Mouse (Mus musculus): ENCODE data around the gene Dock2.

The Dock2 gene

DNA sequence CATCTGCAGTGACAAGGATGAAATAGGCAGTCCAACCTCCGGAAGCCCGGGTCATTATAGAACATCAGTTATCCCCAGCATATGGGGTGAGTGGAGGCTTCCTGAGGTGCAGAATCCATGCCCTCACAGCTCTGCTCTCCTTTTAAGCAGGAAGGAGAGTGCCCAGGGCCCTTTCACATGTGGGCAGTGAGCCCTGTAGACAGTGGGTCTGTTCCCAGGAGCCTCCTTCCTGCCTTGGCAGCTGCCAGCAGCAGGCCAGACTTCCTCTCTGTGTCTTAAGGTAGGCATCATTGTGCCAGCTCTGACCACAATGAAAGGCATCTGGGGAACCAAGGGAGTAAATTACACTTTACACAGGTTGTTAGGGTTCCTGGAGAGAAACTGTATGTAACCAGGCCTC lies 14.3 kb downstream of the Dock2 start:
- DNase-seq: no peak

DNA sequence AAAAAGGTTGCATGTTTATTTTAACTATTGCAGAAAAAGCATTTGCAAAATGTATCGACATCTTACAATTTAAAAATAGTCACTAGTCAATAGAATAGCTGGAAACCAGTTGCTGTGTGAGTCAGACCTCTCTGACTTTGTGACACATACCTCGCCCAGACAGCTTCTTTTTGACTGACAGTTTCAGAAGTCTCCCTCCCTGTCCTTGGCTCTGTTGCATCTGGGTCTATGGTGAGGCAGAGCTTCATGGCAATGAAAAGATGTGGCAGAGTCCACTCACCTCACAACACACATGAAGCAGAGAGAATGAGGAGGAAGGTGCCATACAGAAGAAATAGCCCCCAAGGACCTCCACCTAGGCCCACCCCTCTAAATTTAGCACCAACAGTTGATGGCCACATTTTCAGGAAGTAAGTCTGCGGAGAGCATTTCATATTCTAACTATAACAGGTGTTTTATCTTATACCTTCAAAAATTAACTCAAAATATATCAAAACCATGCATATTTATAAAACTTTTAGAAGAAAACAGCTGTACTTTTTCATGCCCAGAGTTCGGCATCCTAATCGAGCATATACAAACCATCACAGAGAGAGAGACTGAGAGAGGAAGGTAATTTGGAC lies 19.8 kb downstream of the Dock2 start:
- no peak for DNase-seq

DNA sequence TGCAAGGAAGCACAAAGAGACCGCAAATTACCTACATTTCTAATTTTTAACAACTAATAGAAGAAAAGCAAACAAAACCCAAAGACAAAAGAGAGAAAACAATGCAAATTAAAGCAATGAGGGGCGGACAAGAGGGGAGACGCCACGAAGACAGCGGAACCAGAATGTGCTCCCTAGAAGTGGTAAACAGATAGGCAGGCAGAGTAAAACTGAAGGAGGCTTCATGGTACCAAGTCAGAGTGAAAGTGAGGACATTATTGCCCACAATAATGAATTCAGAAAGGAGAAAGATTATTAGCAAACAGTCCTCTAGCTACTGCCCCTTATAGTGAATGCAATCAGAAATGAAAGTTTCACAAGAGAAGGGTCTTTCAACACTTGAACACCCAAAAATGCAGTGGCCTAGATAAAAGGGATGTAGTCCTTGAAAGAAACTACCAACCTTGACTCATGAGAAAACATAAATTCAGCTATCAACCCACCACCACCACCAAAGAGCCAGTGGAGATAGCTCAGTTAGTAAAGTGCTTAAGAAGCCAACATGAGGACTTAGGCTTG lies 21.0 kb downstream of the Dock2 start:
- no peak for DNase-seq

DNA sequence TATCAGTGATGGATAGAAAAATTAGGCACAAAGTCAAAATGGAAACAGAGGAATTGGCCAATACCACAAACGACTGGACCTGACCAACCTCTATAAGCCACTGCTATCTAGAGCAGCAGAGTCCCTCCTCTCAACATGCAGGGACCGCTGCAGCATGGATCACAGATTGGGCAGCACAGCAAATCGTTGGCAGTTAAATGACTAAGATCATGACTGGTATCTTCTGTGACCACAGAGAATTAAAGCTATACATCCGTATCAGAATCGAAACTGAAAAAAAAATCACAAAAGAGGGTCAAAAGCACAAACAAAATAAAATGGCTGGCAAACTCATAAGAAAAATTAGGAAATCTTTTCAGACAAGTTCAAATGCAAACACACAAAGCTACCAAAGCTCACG lies 21.6 kb downstream of the Dock2 start:
- DNase-seq: no peak

DNA sequence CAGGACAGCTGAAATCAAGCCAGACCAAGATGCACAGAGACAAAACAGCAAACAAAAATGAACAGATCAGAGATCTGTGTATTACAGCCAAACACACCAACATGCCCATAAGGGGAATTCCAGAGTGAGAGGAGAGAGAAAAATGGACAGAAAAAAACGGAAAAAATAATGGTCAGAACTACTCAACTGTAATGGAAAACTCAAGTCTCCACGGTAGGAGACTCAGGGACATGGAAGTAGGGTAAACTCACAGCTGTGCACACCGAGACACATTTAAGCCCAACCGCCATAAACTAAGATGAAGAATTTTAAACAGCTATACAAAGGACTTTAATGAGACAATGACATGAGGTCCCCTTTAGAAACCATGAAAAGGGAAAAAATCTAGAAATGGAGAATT lies 24.1 kb downstream of the Dock2 start:
- DNase-seq: no peak

DNA sequence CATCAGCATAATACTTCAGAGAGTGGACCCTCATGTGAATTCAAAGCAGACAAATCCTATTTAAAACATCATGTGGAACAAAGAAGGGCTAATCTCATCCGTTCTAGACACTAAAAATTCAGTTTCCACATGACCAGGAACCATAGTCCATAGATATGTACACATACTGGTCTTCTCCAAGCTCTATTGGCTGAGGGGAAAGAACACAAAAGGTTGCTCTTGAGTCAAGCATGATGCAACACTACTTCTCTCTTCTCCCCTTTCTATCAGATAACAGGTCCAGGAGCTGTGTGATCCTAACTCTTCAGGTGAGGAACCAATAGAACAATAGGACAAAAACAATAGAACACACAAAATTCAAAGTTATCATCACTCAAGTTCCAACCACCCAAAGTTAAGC lies 42.6 kb downstream of the Dock2 start:
- DNase-seq: no peak

DNA sequence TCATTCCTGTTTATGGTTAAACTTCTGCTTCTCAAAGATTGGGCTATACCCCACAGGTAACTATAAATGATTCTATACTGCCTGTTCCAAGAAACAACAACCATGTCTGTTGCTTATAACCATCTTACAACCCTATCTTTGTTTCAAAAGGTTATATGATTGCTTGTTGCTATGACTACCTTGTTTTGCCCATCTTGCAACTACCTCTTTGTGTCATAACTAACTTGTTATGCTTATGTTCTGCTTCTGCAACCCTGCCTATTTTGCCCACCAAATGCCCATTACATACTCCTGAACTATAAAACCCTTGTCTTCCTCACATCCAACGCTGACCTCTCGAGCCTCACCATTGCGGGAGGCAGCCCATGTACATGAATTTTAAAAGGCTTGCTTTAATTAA lies 43.9 kb downstream of the Dock2 start:
- no peak for DNase-seq

DNA sequence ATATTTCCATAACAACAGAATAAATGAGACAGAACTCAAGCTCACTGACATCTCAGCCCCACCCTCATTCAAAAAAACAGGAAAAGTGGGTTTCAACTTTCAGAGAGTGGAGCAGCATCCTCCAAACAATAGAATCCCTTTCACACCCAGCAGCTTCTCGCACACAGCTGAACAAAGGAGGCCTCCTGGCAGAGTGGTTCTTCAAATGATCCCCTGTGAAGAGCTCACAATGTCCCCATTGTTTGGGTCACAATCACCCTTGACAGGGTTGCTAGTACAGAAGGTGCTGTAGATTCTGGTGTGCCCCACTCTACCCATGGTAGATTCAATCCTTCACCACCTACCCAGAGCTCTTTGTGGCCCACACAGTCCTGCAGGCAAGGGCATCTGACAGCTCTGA lies 44.7 kb downstream of the Dock2 start:
- no peak for DNase-seq

DNA sequence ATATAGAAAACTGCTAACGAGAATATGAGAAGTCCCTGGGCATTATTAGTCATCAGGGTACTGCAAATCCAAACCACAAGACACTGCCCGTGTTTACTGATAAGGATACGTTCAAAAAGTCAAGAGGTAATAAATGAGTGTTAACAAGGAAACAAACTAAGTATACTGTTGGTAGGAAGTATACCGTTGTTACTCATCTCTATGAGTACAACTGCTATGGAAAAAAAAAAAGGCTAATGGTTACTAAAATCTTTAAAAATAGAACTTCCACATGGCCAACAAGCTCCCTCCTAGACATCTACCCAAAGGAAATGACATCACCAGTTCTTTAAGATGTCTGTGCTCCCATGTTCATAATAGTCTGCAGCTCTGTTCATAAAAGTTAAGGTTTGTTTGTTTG lies 46.5 kb downstream of the Dock2 start:
- no peak for DNase-seq

DNA sequence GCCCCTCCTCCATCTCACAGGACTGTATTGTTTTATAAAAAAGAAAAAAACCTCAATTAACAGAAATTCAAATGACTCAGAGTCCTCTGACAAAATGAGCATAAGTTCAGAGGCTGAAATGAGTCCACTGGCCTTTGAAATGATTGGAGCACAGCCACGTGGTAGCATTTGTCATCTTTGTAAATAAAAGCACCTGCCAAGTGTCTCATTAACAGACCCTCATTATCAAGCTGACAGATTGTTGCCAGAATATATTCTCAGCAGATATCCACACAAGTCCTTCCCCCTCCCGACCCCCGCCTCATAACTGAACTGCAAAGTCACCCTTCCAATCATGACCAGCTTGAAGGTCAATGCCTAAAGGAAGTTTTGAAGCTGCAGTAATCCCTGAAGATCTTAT lies 49.7 kb downstream of the Dock2 start:
- no peak for DNase-seq

DNA sequence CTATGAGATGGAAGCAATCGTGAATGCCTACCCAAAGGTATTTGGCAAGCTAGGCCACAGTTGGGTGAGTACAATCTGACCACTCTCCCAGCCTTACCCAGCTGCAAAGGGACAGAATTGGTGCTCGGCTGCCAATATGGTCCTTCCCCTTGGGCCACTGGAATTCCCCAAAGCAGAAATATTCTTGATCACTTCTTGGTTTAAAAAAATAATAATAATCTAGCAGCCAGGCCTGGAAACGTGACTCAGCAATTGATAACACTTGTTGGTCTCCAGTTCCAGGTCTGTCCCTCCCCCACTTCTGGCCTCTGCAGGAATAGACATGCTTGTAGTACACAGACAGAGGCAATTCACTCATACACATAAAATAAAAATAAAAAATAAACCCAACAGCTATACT lies 56.2 kb downstream of the Dock2 start:
- no peak for DNase-seq

DNA sequence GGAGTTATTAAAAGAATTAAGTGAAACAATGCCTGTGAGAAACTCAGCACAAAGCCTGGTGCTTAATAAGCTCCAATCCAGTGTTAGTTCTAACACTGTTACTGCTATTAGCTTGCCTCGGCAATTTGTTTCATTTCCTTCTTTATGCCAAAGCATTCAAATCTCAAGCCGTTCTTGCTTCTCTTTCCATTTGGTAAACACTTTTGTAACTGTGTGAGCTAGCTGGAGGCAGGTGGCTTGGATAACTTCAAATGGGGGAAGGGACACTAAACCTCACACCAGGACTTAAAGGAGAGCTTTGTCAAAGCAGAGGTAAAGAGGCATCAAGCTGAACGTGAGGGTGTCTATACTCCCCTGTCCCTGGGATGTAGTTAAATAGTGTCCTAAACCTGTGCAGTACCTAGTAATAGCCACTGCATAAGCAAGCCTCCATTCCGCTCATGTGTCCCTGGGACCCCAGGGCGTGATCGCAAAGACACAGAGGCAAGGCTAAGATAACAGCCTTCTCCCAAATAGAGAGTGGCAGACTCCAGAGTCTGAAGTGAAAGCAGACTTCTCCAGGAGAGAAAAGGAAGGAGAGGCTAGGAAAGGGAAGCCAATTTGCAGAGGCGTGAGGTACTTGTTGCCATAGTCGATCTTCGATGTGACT lies 56.9 kb downstream of the Dock2 start:
- no peak for DNase-seq

DNA sequence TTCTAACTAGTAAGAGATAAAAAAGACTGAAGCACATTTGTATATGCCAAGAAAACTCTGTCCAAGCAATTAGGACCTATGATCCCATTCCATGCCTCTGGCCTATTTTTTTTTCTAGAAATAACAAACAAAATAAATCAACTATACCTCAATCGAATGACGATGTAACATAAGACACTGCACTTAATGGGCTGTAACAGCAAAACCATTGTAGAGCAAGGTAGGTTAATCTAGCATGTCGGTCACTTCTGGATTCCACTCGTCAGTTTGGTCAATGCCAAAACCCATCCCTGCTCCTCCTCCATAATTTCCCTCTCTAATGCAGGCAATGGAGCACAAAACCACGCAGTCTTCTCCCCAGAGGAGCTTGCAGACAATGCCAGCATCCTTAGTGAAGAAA lies 70.3 kb downstream of the Dock2 start:
- no peak for DNase-seq

DNA sequence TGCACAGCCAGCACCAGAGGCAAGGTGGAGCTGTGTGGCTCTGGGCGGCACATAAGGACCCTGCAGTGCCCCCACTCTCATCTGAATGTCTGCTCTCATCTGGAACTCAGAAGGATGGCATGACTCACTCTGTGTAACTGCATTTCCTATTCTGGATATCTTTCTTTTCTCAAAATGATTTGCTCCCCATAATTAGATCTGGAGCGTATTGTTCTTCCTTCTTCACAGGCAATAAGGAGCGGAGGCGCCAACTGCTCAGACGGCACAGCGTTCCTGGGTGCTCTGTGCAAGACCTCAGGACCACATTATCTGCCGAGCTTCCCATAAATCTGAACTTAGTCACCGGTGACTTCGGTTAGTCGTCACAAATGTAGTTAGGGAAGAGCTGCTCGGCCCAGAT lies 75.4 kb downstream of the Dock2 start:
- DNase-seq: no peak

DNA sequence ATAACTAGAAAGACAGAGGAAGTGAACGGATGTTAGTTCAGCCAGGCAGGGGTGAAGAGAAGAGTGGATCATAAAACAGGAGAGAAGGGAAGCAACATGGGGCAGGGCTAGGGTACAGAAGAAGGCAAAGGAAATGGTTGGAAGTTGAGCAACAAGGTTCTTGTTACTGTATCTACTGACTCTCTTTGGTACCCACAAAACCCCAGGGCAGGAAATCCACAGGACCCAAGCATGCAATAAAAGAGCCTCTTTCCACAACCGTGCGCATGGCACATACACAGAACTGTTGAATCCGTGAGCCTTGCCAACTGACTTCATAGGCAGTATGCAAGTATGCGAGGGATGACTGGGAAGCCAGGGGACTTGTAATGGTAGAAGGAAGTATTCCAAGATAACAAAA lies 76.3 kb downstream of the Dock2 start:
- no peak for DNase-seq

DNA sequence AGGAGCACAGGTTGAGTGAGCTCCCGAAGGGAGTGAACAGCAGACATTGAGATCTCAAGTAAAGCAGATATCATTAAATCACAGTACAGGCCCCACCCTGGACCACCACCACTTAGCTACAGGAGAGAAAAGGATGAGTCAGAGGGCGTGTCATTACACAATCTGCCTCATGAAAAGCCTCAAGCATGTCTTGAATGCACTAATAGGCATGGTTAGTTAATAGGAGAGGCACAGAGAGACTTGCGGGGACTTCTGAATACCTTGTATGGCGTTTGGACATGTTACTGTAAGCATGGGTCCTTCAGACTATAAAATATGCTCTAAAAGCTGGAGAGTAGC lies 78.6 kb downstream of the Dock2 start:
- DNase-seq: no peak

DNA sequence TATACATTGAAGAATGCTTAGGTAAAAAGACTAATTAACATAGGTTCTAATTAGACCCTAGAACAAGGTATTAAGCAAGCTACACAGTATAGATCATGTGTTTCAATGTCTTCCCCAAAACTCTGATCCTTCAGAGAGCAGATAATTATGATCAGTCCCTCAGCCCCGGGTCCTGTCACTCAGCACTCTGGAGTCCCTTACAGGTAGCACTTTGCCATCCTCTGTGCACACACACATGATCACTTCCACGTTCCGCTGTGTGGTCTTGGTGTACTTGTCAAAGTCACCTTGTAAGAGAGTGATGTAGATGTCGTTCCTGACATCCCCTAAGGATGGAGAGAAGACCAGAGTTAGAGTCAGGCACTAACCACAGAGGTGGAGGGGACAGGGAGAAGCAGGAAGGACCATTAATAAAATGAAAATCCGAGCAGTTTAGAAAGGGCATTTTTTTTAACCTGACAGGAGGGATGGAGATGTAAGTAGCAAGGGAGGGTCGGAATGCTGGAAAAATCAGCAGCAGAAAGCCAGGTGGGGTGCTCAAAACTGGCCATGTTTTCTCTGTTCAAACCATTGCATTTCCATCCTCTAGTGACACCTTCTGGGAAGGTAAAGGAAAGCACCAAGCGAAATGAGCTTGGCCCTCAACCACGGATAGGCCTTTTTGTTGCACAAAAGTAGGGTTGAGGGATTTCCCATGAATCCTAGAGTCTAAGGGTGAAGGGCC lies 79.1 kb downstream of the Dock2 start:
- no peak for DNase-seq

DNA sequence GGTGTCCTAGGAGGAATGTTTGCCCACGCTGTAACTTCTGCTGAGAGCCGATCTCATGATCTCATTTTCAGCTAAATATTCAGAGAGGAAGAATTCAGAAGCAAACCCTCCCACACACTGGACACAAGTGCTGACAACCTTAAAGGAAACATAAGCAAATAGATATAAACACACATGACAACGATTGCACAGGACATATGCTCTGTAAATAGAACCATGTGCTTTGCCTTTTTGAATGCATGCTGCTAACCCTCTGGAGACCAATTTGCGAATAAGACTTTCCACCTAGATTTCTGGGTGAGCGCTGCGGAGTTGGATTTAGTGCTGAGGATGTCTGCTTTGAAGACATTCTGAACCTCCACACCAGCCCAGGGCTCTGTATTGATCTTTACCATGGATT lies 79.8 kb downstream of the Dock2 start:
- no peak for DNase-seq

DNA sequence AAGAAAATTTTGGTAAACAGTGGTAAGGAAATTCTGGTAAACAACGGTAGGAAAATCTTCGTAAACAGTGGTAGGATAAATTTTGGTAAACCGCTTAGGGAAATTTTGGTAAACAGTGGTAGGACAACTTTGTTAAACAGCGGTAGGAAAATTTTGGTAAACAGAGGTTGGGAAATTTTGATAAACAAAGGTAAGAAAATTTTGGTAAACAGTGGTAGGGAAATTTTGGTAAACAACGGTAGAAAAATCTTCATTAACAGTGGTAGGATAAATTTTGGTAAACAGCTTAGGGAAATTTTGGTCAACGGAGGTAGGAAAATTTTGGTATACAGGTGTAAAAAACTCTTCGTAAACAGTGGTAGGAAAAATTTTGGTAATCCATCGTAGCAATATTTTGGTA lies 101.9 kb downstream of the Dock2 start:
- DNase-seq: no peak

DNA sequence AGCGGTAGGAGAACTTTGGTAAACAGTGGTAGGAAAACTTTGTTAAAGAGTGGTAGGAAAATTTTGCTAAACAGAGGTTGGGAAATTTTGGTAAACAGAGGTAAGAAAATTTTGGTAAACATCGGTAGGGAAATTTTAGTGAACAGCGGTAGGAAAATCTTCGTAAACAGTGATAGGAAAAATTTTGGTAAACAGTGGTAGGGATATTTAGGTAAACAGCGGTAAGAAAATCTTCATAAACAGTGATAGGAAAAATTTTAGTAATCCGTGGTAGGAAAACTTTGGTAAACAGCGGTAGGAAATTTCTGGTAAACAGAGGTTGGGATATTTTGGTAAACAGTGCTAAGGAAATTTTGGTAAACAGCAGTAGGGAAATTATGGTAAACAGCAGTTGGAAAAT lies 239.1 kb downstream of the Dock2 start:
- no peak for DNase-seq

DNA sequence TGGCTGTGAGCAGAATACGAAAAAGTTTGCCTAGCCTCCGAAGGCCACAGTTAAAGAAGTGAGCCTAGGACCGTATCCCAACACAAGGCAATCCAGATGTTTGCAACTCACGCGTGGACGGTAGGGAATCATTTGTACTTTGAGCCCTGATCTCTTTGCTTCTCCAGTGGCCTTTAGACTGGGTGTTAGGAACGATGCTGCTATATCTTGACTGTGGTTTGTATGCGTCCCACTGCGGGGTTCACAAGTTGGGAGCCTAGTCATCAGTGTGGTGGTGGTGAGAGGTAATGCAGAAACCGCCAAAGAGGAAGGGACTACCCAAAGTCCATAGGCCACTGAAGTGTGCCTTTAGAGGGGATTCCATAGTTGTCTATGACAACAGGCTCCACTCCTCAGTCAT lies 251.6 kb downstream of the Dock2 start:
- no peak for DNase-seq

DNA sequence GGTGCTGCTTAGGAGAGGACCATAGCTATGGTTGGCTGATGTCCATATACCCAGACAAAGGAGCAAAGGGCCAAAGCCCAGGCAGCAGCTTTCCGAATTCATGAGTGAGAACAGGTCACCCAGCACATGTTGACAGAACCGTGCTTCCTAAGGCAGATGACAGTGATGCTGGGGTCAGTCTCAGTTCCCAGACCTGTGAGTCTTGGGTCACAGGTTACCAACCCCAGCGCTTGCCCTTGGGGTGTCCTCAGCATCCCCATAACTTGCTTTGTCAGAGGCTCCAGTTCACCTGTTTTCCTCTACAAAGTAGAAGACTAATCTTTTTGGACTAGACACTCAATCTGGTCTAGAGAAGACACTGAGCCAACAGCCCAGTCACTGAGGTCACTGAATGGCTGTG lies 252.7 kb downstream of the Dock2 start:
- DNase-seq: no peak

DNA sequence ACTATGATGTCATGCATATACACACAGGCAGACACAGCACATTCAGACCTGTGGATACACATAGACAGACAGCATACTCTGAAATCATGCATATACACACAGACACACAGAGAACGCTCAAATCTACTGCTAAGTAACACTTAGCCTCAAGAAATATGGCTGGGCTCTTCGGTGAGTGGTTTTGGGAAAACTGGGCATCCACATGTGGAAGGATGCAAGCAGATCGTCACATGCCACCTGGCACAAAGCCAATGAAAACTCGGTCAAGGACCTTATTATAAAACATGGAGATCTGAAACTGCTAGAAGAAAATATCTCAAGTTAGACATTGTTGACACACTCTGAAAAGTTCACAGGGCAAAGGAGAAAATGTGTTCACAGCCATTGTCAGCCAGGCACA lies 255.7 kb downstream of the Dock2 start:
- DNase-seq: no peak

DNA sequence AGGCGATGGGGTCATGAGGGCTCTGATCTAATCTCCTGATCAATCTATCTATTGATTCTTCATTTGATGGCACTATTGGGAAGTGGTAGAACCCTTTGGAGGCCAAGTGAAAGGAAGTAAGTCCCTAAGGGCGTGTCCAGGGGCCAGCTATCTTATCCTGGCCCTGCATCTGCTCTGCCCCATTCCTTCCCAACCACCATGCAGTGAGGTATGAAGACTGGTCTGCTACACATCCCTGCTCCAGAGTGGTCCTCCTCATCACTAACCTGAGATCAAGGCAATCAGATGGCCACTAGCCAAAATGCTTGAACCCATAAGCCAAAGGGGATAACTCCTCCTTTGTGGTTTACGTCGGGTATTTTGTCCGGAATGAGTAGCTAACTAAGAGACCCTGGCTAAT lies 256.5 kb downstream of the Dock2 start:
- no peak for DNase-seq

Measured in cerebellum, adult 11 months (tissue).